Mouse (Mus musculus) brain, embryonic 14.5 days (tissue): ENCODE data around the gene Smim12.

Source experiments
- CTCF ChIP-seq: fragments of 200-500 bp; IDR thresholded peaks from 2 replicates; pipeline ENCODE4 v1.5.1; 2012; ENCODE audit warnings: inconsistent platforms, mild to moderate bottlenecking, moderate library complexity, borderline replicate concordance; ENCODE audit not compliant: insufficient read depth, insufficient read length; ENCODE audit errors: extremely low read depth
- POLR2A ChIP-seq: fragments of 200-500 bp; IDR thresholded peaks from 2 replicates; pipeline ENCODE4 v1.6.1; 2012; ENCODE audit warnings: mild to moderate bottlenecking, inconsistent platforms, borderline replicate concordance; ENCODE audit not compliant: poor library complexity, insufficient read depth, insufficient read length, severe bottlenecking; ENCODE audit errors: extremely low read depth

GRCm38 (mm10) chr4:127215103-127215502 lies 28.5 kb upstream of the Smim12 start:
- TF ChIP-seq CTCF (peak; percentile 47; the same call in 1 of the 2 replicates), POLR2A (no peak)
